In the genomic region with DNA sequence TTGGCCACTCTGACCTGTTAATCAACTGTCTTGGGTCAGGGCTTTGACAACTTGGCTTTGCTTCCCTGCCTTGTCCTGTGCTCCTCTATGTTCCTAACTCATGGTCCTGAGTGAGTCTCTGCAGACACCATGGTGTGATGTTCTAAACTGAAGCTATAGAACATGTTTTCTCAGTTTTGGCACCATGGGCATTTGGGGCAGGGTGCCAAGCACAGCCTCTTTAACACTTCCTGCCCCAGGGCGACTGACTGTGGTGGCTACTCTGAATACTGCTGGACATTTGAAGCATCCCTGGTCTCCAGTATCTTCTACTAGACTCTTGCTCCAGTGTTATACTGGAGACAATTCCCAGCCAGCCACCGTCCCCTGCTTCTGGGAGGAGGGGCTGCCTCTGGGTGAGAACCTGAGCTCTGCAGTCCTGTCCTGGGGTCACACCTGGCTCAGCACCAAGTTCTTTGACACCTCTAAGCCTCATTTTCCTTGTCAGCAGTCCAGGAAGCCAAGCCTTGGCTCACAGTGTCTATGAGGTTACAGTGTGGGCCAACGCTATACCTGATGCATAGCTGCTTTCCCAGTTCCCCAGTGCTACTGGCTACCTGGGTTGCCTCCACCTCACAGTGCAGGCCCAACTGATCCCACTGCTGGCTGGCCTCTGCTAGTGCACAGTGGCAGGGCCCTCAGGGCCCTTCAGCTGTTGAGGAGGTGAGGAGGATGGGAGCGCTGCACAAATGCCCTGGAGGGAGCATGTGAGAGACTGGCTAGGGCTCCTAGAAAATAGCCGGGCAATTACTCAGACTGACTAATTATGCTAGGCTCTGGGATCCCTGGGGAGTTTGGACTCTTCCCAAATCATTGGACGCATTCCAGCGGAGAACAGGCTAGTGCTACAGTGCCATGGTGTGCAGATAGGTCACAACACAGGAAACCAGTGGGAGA, we compare ENCODE assay signal across 9 mouse cellular contexts. TPM values are rescaled to one million over a fixed set of nuclear protein-coding genes. Genes with fewer than 3 reads are reported as not detected.
DNase-seq lines count a peak whose midpoint lies in the region; ATAC-seq lines count a peak whose summit lies in the region.
"Had no signal": no experiment of that assay in that cellular context is flagged by ENCODE, and none has a peak within 500 bp of the region (broad histone marks: within the 10 kb centered on the region; RNA-seq: fewer than 3 reads in every experiment).

No protein-coding gene starts in this region.

- peak; percentile 86 for ATAC-seq in forebrain, embryonic 13.5 days

- no peak overlapping the region for H3K4me3 ChIP-seq in forebrain, embryonic 13.5 days

- 33% methylated on average over 7 of the region's 7 CpGs for WGBS in forebrain, embryonic 13.5 days

- H3K9me3 ChIP-seq in forebrain, embryonic 13.5 days (replicated peaks): no peaks in the 10 kb centered on the region
- H3K9me3 ChIP-seq: G1E had no signal

- H3K27ac ChIP-seq in forebrain, embryonic 13.5 days: peak overlapping the region; percentile 85

- no peaks in the 10 kb centered on the region for H3K27me3 ChIP-seq in forebrain, embryonic 13.5 days

- peak overlapping the region; percentile 46 for H3K9ac ChIP-seq in forebrain, embryonic 13.5 days

- peak overlapping the region; percentile 25 for H3K4me2 ChIP-seq in forebrain, embryonic 13.5 days

- H3K4me1 ChIP-seq in forebrain, embryonic 13.5 days: peaks cover 43% of the 10 kb centered on the region

- H3K36me3 ChIP-seq in forebrain, embryonic 13.5 days (ENCODE audit: poor library complexity, severe bottlenecking): no peaks in the 10 kb centered on the region
- H3K36me3 ChIP-seq: G1E had no signal

- intact Hi-C loops in left cerebral cortex, postnatal 4 days (cut with DNase I): no loop called here

- DNase-seq in left cerebral cortex, postnatal 4 days: peak; percentile 77
- DNase-seq in left cerebral cortex, adult 8-10 months (ENCODE audit: low spot score in 2 of 2): no peak
- DNase-seq in adrenal gland, postnatal 36 days: peak; percentile 77 to 81
- peak; percentile 81 for DNase-seq in kidney, adult 9 months
- no peak for DNase-seq in embryo, embryonic 11 days
- no peak for DNase-seq in spleen, postnatal 14 days (ENCODE audit: low spot score in 2 of 2)
- no peak for DNase-seq in liver

RNA-seq across cellular contexts. Expression of a gene that starts 12.6 kb away (rescaled TPM):
- 100 to 1,000 TPM; 179 to 183 TPM for total RNA-seq in left cerebral cortex, postnatal 4 days (2021)
- 100 to 1,000 TPM in 2 of 4 experiments, 10 to 100 TPM in 2; 98.6 to 117 (median 104) TPM for total RNA-seq in left cerebral cortex, adult 8-10 months (2022)
- 10 to 100 TPM; 16.0 to 17.4 TPM for total RNA-seq in adrenal gland, postnatal 36 days (2021)
- 111 and 114 TPM in 2 replicates for polyA plus RNA-seq in forebrain, embryonic 13.5 days (2015; fragmentation: Nextera tagmentation; extraction: Ambion mirVana)
- polyA plus RNA-seq: G1E had no signal

RNA-seq across cellular contexts. Expression of a gene that starts 25.1 kb away (rescaled TPM):
- 10 to 100 TPM; 28.7 to 33.7 TPM for total RNA-seq in left cerebral cortex, postnatal 4 days (2021)
- total RNA-seq in left cerebral cortex, adult 8-10 months (2022): 10 to 100 TPM; 63.7 to 82.2 (median 70.9) TPM
- total RNA-seq in adrenal gland, postnatal 36 days (2021): 10 to 100 TPM; 35.7 to 52.5 TPM
- polyA plus RNA-seq in forebrain, embryonic 13.5 days (2015; fragmentation: Nextera tagmentation; extraction: Ambion mirVana): 15.0 and 17.2 TPM in 2 replicates

RNA-seq across cellular contexts. Expression of a gene that starts 34.4 kb away (rescaled TPM):
- 10 to 100 TPM; 52.9 to 54.7 TPM for total RNA-seq in left cerebral cortex, postnatal 4 days (2021)
- total RNA-seq in left cerebral cortex, adult 8-10 months (2022): 10 to 100 TPM; 80.5 to 93.3 (median 83.7) TPM
- total RNA-seq in adrenal gland, postnatal 36 days (2021): 10 to 100 TPM; 69.3 to 79.2 TPM
- polyA plus RNA-seq in forebrain, embryonic 13.5 days (2015; fragmentation: Nextera tagmentation; extraction: Ambion mirVana): 117 and 124 TPM in 2 replicates

RNA-seq across cellular contexts. Expression of a gene that starts 55.0 kb away (rescaled TPM):
- total RNA-seq in left cerebral cortex, postnatal 4 days (2021): not detected
- under 1 TPM in 2 of 4 experiments, not detected in 2; 0.11 to 0.16 TPM for total RNA-seq in left cerebral cortex, adult 8-10 months (2022)
- total RNA-seq in adrenal gland, postnatal 36 days (2021): not detected
- polyA plus RNA-seq in forebrain, embryonic 13.5 days (2015; fragmentation: Nextera tagmentation; extraction: Ambion mirVana): 0.62 TPM in 2 replicates
- total RNA-seq: G1E had no signal
- polyA plus RNA-seq: G1E had no signal

Comparison
In these comparisons a context has a peak if more than half of its experiments do, and no peak if none do; other contexts are left out.
1. DNase-seq: peak in left cerebral cortex, postnatal 4 days (single experiment), adrenal gland, postnatal 36 days (2 of 2) and kidney, adult 9 months (single experiment); none in left cerebral cortex, adult 8-10 months (0 of 2), embryo, embryonic 11 days (single experiment), spleen, postnatal 14 days (0 of 2) and liver (single experiment).
2. RNA of a gene that starts 12.6 kb away (total RNA-seq): 179 to 183 TPM in left cerebral cortex, postnatal 4 days and 98.6 to 117 TPM in left cerebral cortex, adult 8-10 months; 16.0 to 17.4 TPM in adrenal gland, postnatal 36 days; every median in the first group is over 4 times any median in the second.